Mouse (Mus musculus) C2C12 (cell line): ENCODE data around the gene Ltk.

Experiments used
- CEBPB ChIP-seq: IDR thresholded peaks from one replicate; pipeline ENCODE4 v1.6.1; 2011; ENCODE audit warnings: low read depth, mild to moderate bottlenecking, control low read depth, moderate library complexity
- CTCF ChIP-seq: IDR thresholded peaks from one replicate; pipeline ENCODE4 v1.5.1; 2011; ENCODE audit not compliant: control insufficient read depth, insufficient read depth, insufficient read length
- FOSL1 ChIP-seq: IDR thresholded peaks from one replicate; pipeline ENCODE4 v1.8.0; 2011; ENCODE audit warnings: mild to moderate bottlenecking, low read length; ENCODE audit not compliant: poor library complexity, insufficient read depth, severe bottlenecking
- MAX ChIP-seq: IDR thresholded peaks from one replicate; pipeline ENCODE4 v1.6.1; 2011; ENCODE audit warnings: mild to moderate bottlenecking, control low read depth
- MYOD1 ChIP-seq: IDR thresholded peaks from one replicate; pipeline ENCODE4 v1.6.1; 2011; ENCODE audit warnings: low read depth; ENCODE audit not compliant: control insufficient read depth, insufficient read length
- MYOG ChIP-seq: IDR thresholded peaks from one replicate; pipeline ENCODE4 v1.6.1; 2011; ENCODE audit not compliant: control insufficient read depth, insufficient read length; ENCODE audit errors: extremely low read depth
- USF1 ChIP-seq: IDR thresholded peaks from one replicate; pipeline ENCODE4 v1.6.1; 2011; ENCODE audit warnings: low read depth, mild to moderate bottlenecking, control low read depth, moderate library complexity

GRCm38 (mm10) chr2:119800876-119801846 is 40.9 kb upstream of the Ltk start:
- no peak for TF ChIP-seq CTCF
- no peak for TF ChIP-seq MAX
- TF ChIP-seq MYOD1 = no peak
- TF ChIP-seq CEBPB = no peak
- TF ChIP-seq USF1 = no peak
- TF ChIP-seq MYOG = no peak
- no peak for TF ChIP-seq FOSL1
